Mouse (Mus musculus) myocyte (in vitro differentiated cells): Measurements from ENCODE around the gene Ermap.

ENCODE experiments used
- CEBPB ChIP-seq: IDR thresholded peaks from 2 replicates; pipeline ENCODE4 v1.6.1; 2011; ENCODE audit warnings: mild to moderate bottlenecking, moderate library complexity; ENCODE audit not compliant: poor library complexity, insufficient read depth, severe bottlenecking
- MAX ChIP-seq: IDR thresholded peaks from one replicate; pipeline ENCODE4 v1.6.1; 2011; ENCODE audit warnings: low read depth, mild to moderate bottlenecking, control low read depth
- MYOG ChIP-seq, 3 experiments: IDR thresholded peaks; one replicate each; pipeline ENCODE4 v1.6.1; 2011; ENCODE audit warnings: control low read depth in 2 of 3, low read depth in 2 of 3, mild to moderate bottlenecking in 2 of 3; ENCODE audit not compliant: insufficient read length in 2 of 3, control insufficient read depth in 1 of 3, insufficient read depth in 1 of 3
- POLR2A ChIP-seq: IDR thresholded peaks from one replicate; pipeline ENCODE4 v1.6.1; 2011; ENCODE audit warnings: low read depth, mild to moderate bottlenecking, control low read depth, moderate library complexity; ENCODE audit not compliant: insufficient read length
- POLR2AphosphoS2 ChIP-seq: IDR thresholded peaks from one replicate; pipeline ENCODE4 v1.6.1; 2011; ENCODE audit warnings: low read depth, control low read depth; ENCODE audit not compliant: insufficient read length
- SRF ChIP-seq: IDR thresholded peaks from one replicate; pipeline ENCODE4 v1.6.1; 2011; ENCODE audit warnings: low read depth; ENCODE audit not compliant: control insufficient read depth, insufficient read length
- TCF12 ChIP-seq: IDR thresholded peaks from one replicate; pipeline ENCODE4 v1.6.1; 2011; ENCODE audit warnings: mild to moderate bottlenecking, control low read depth; ENCODE audit not compliant: poor library complexity, insufficient read depth, severe bottlenecking
- USF1 ChIP-seq: IDR thresholded peaks from one replicate; pipeline ENCODE4 v1.6.1; 2011; ENCODE audit warnings: low read depth, mild to moderate bottlenecking, control low read depth, moderate library complexity

- TF ChIP-seq MYOG (IDR thresholded peaks at IDR 0.05; ENCODE audit: control insufficient read depth in 1 of 3, insufficient read depth in 1 of 3, insufficient read length in 2 of 3, low read depth in 2 of 3) (no peak), SRF (no peak), POLR2AphosphoS2 (no peak), TCF12 (no peak), CEBPB (no peak), POLR2A (no peak), MAX (no peak), USF1 (no peak)
These were observed 11.5 kb downstream of the Ermap start for GRCm38 (mm10) chr4:119178331-119178730.
